Mouse (Mus musculus) brain, embryonic 14.5 days (tissue): ENCODE measurements around the gene Rps17. TPM values are rescaled to one million over a fixed set of nuclear protein-coding genes. Genes with fewer than 3 reads are reported as not detected.

Experiments
- DNase-seq: peaks from one replicate; pipeline ENCODE4 v3.0.0-alpha.2; 2011; ENCODE audit warnings: low read depth
- CTCF ChIP-seq: fragments of 200-500 bp; IDR thresholded peaks from 2 replicates; pipeline ENCODE4 v1.5.1; 2012; ENCODE audit warnings: inconsistent platforms, mild to moderate bottlenecking, moderate library complexity, borderline replicate concordance; ENCODE audit not compliant: insufficient read depth, insufficient read length; ENCODE audit errors: extremely low read depth
- POLR2A ChIP-seq: fragments of 200-500 bp; IDR thresholded peaks from 2 replicates; pipeline ENCODE4 v1.6.1; 2012; ENCODE audit warnings: mild to moderate bottlenecking, inconsistent platforms, borderline replicate concordance; ENCODE audit not compliant: poor library complexity, insufficient read depth, insufficient read length, severe bottlenecking; ENCODE audit errors: extremely low read depth
- polyA plus RNA-seq: library from polyadenylated mRNA; depleted of rRNA; stranded (reverse); fragments of >200 nt; gene quantifications from 2 replicates; pipeline ENCODE4 v1.2.3, GENCODE M21; 2012

The Rps17 gene
- polyA plus RNA-seq, 1 experiment = 1,437 TPM

GRCm38 (mm10) chr7:81330767-81331166 is 14.3 kb downstream of the Rps17 start:
- no peak for TF ChIP-seq POLR2A
- no peak for TF ChIP-seq CTCF
- no peak for DNase-seq

- TF ChIP-seq POLR2A (no peak), CTCF (no peak)
- no peak for DNase-seq
These were observed 17.4 kb downstream of the Rps17 start for GRCm38 (mm10) chr7:81327661-81328060.

- no peak for DNase-seq
- TF ChIP-seq CTCF (no peak), POLR2A (no peak)
These were observed 18.2 kb downstream of the Rps17 start for GRCm38 (mm10) chr7:81326859-81327258.

- no peak for DNase-seq
- TF ChIP-seq POLR2A = no peak
- no peak for TF ChIP-seq CTCF
These were observed 19.0 kb downstream of the Rps17 start for GRCm38 (mm10) chr7:81326043-81326442.

- no peak for DNase-seq
- TF ChIP-seq CTCF (no peak), POLR2A (no peak)
These were observed 23.3 kb downstream of the Rps17 start for GRCm38 (mm10) chr7:81321776-81322175.

GRCm38 (mm10) chr7:81319749-81320148 is 25.3 kb downstream of the Rps17 start:
- no peak for TF ChIP-seq POLR2A
- no peak for TF ChIP-seq CTCF
- no peak for DNase-seq

GRCm38 (mm10) chr7:81315583-81315982 is 29.5 kb downstream of the Rps17 start:
- TF ChIP-seq POLR2A = no peak
- TF ChIP-seq CTCF = no peak
- DNase-seq = no peak

GRCm38 (mm10) chr7:81311581-81311980 is 33.5 kb downstream of the Rps17 start:
- TF ChIP-seq POLR2A (no peak), CTCF (no peak)
- DNase-seq = no peak

- no peak for DNase-seq
- TF ChIP-seq CTCF = no peak
- TF ChIP-seq POLR2A = no peak
These were observed 33.9 kb downstream of the Rps17 start for GRCm38 (mm10) chr7:81311130-81311529.

- DNase-seq = no peak
- TF ChIP-seq POLR2A = no peak
These were observed 35.8 kb downstream of the Rps17 start for GRCm38 (mm10) chr7:81309247-81309646.

GRCm38 (mm10) chr7:81307735-81308134 is 37.3 kb downstream of the Rps17 start:
- no peak for TF ChIP-seq CTCF
- TF ChIP-seq POLR2A = no peak
- peak; percentile 6 for DNase-seq

- TF ChIP-seq POLR2A (no peak), CTCF (no peak)
- DNase-seq = no peak
These were observed 40.4 kb downstream of the Rps17 start for GRCm38 (mm10) chr7:81304675-81305074.

GRCm38 (mm10) chr7:81304100-81304499 is 41.0 kb downstream of the Rps17 start:
- no peak for DNase-seq
- TF ChIP-seq POLR2A (no peak), CTCF (no peak)

GRCm38 (mm10) chr7:81303682-81304081 is 41.4 kb downstream of the Rps17 start:
- TF ChIP-seq POLR2A (no peak), CTCF (0 out of 2 replicates have a peak, but pooled peaks have one; percentile 13)
- DNase-seq = no peak
